Mouse (Mus musculus) olfactory bulb, adult 2 months (tissue): ENCODE data around the gene Cox6a2.

ENCODE experiments used
- CTCF ChIP-seq: fragments of 200-500 bp; IDR thresholded peaks from 2 replicates; pipeline ENCODE4 v1.5.1; 2012; ENCODE audit warnings: low read depth, mild to moderate bottlenecking, low read length, moderate library complexity; ENCODE audit not compliant: insufficient read depth
- POLR2A ChIP-seq: fragments of 200-500 bp; IDR thresholded peaks from 2 replicates; pipeline ENCODE4 v1.6.1; 2012; ENCODE audit warnings: mild to moderate bottlenecking, low read depth, low read length, moderate library complexity; ENCODE audit not compliant: insufficient read depth

- TF ChIP-seq CTCF (no peak), POLR2A (no peak)
Measured at GRCm38 (mm10) chr7:128245547-128245946, 39.4 kb upstream of the Cox6a2 start.
